Mouse (Mus musculus) adrenal gland, adult 2 months (tissue): ENCODE results near the gene Borcs8. TPM values are rescaled to one million over a fixed set of nuclear protein-coding genes. Genes with fewer than 3 reads are reported as not detected.

Source experiments
- DNase-seq: peaks from one replicate; pipeline ENCODE4 v3.0.0; 2021
- microRNA-seq, 2 experiments: library from miRNA; unstranded; fragments of <30 nt; microRNA quantifications; one replicate each; pipeline ENCODE4 v1.2.0; 2021
- polyA plus RNA-seq: library from polyadenylated mRNA; depleted of rRNA; stranded (reverse); fragments of >200 nt; gene quantifications from 2 replicates; pipeline ENCODE4 v1.2.3, GENCODE M21; 2012; rRNA removed
- total RNA-seq, 2 experiments: library from RNA; stranded (reverse); gene quantifications; 2 replicates each; pipeline ENCODE4 v1.2.3; 2021

Gene Borcs8
- total and polyA plus RNA-seq, 3 experiments: 57.1 to 84.8 (median 57.8) TPM

GRCm38 (mm10) chr8:70179082-70179481 is 39.8 kb downstream of the Borcs8 start:
- DNase-seq: no peak

GRCm38 (mm10) chr8:70181212-70181902 is 42.1 kb downstream of the Borcs8 start:
- no peak for DNase-seq

- DNase-seq: no peak
Observed at GRCm38 (mm10) chr8:70181903-70182252, 42.6 kb downstream of the Borcs8 start.

GRCm38 (mm10) chr8:70183194-70183593 is 43.9 kb downstream of the Borcs8 start:
- peak; percentile 43 for DNase-seq

GRCm38 (mm10) chr8:70188707-70189106 is 49.4 kb downstream of the Borcs8 start:
- DNase-seq: no peak

GRCm38 (mm10) chr8:70193238-70193637 is 53.9 kb downstream of the Borcs8 start:
- DNase-seq: no peak

- peak; percentile 63 for DNase-seq
Observed at GRCm38 (mm10) chr8:70194191-70194590, 54.9 kb downstream of the Borcs8 start.

GRCm38 (mm10) chr8:70195762-70196161 is 56.5 kb downstream of the Borcs8 start:
- DNase-seq: no peak

Small RNA genes within 50 kb of the gene (microRNA-seq; reads per million reads assigned to microRNA genes)
- 0 reads per million in 2 experiments for gene Mir7066

Other genes with a start within 250 kb of the Borcs8 start
- under 1 TPM; 0.35 to 0.66 TPM for gene Tssk6, start 237.3 kb upstream of the Borcs8 start, total RNA-seq
- gene Tssk6, start 237.3 kb upstream of the Borcs8 start, polyA plus RNA-seq: 1.3 and 2.0 TPM in 2 replicates
- gene Ndufa13, start 236.9 kb upstream of the Borcs8 start, total RNA-seq: 100 to 1,000 TPM; 160 to 215 TPM
- gene Ndufa13, start 236.9 kb upstream of the Borcs8 start, polyA plus RNA-seq: 83.3 and 99.4 TPM in 2 replicates
- gene Yjefn3, start 236.8 kb upstream of the Borcs8 start, total RNA-seq: 1 to 10 TPM; 1.9 to 4.2 TPM
- 6.6 and 10.8 TPM in 2 replicates for gene Yjefn3, start 236.8 kb upstream of the Borcs8 start, polyA plus RNA-seq
- gene Gatad2a, start 143.1 kb upstream of the Borcs8 start, total RNA-seq: 100 to 1,000 TPM; 102 to 116 TPM
- 92.3 and 105 TPM in 2 replicates for gene Gatad2a, start 143.1 kb upstream of the Borcs8 start, polyA plus RNA-seq
- gene Mau2, start 96.8 kb upstream of the Borcs8 start, total RNA-seq: 10 to 100 TPM; 51.1 to 53.3 TPM
- 98.2 and 114 TPM in 2 replicates for gene Mau2, start 96.8 kb upstream of the Borcs8 start, polyA plus RNA-seq
- 10 to 100 TPM; 28.7 to 32.8 TPM for gene Sugp1, start 96.7 kb upstream of the Borcs8 start, total RNA-seq
- gene Sugp1, start 96.7 kb upstream of the Borcs8 start, polyA plus RNA-seq: 6.6 and 7.5 TPM in 2 replicates
- gene Tm6sf2, start 66.6 kb upstream of the Borcs8 start, total RNA-seq: 1 to 10 TPM in 1 of 2 experiments, under 1 TPM in 1; 0.86 to 1.6 TPM
- gene Tm6sf2, start 66.6 kb upstream of the Borcs8 start, polyA plus RNA-seq: 3.2 and 4.1 TPM in 2 replicates
- under 1 TPM; 0.43 to 0.59 TPM for gene Hapln4, start 56.0 kb upstream of the Borcs8 start, total RNA-seq
- gene Hapln4, start 56.0 kb upstream of the Borcs8 start, polyA plus RNA-seq: 0.20 and 0.33 TPM in 2 replicates
- gene Ncan, start 18.6 kb upstream of the Borcs8 start, total RNA-seq: under 1 TPM; 0.24 to 0.26 TPM
- 0.89 and 1.3 TPM in 2 replicates for gene Ncan, start 18.6 kb upstream of the Borcs8 start, polyA plus RNA-seq
- 10 to 100 TPM; 19.1 to 20.0 TPM for gene Nr2c2ap, start 8.2 kb upstream of the Borcs8 start, total RNA-seq
- 11.9 and 12.4 TPM in 2 replicates for gene Nr2c2ap, start 8.2 kb upstream of the Borcs8 start, polyA plus RNA-seq
- gene Rfxank, start 345 bp upstream of the Borcs8 start, total RNA-seq: 10 to 100 TPM; 15.4 to 18.0 TPM
- 13.6 and 16.6 TPM in 2 replicates for gene Rfxank, start 345 bp upstream of the Borcs8 start, polyA plus RNA-seq
- gene Mef2b, start 212 bp downstream of the Borcs8 start, total RNA-seq: under 1 TPM; 0.45 to 0.63 TPM
- 1.5 and 2.2 TPM in 2 replicates for gene Mef2b, start 212 bp downstream of the Borcs8 start, polyA plus RNA-seq
- gene Tmem161a, start 32.9 kb downstream of the Borcs8 start, total RNA-seq: 10 to 100 TPM; 66.5 to 74.0 TPM
- 277 and 300 TPM in 2 replicates for gene Tmem161a, start 32.9 kb downstream of the Borcs8 start, polyA plus RNA-seq
- gene Slc25a42, start 72.8 kb downstream of the Borcs8 start, total RNA-seq: 10 to 100 TPM; 40.9 to 49.3 TPM
- gene Slc25a42, start 72.8 kb downstream of the Borcs8 start, polyA plus RNA-seq: 72.6 and 85.8 TPM in 2 replicates
- gene Sugp2, start 94.7 kb downstream of the Borcs8 start, total RNA-seq: 10 to 100 TPM; 31.8 to 31.9 TPM
- 34.8 and 36.2 TPM in 2 replicates for gene Sugp2, start 94.7 kb downstream of the Borcs8 start, polyA plus RNA-seq
- gene Armc6, start 95.0 kb downstream of the Borcs8 start, total RNA-seq: 10 to 100 TPM; 10.8 to 11.5 TPM
- 17.4 and 21.2 TPM in 2 replicates for gene Armc6, start 95.0 kb downstream of the Borcs8 start, polyA plus RNA-seq
- 10 to 100 TPM; 16.0 to 21.8 TPM for gene Homer3, start 143.3 kb downstream of the Borcs8 start, total RNA-seq
- gene Homer3, start 143.3 kb downstream of the Borcs8 start, polyA plus RNA-seq: 56.8 and 68.4 TPM in 2 replicates
- gene Ddx49, start 163.0 kb downstream of the Borcs8 start, total RNA-seq: 10 to 100 TPM; 57.7 to 69.5 TPM
- 53.3 and 62.5 TPM in 2 replicates for gene Ddx49, start 163.0 kb downstream of the Borcs8 start, polyA plus RNA-seq
- gene Cope, start 163.0 kb downstream of the Borcs8 start, total RNA-seq: 100 to 1,000 TPM; 203 to 233 TPM
- 491 and 579 TPM in 2 replicates for gene Cope, start 163.0 kb downstream of the Borcs8 start, polyA plus RNA-seq
- gene Cers1, start 176.3 kb downstream of the Borcs8 start, total RNA-seq: 1 to 10 TPM; 2.5 to 3.8 TPM
- 4.9 and 5.2 TPM in 2 replicates for gene Cers1, start 176.3 kb downstream of the Borcs8 start, polyA plus RNA-seq
- under 1 TPM in 1 of 2 experiments, not detected in 1; 0.41 TPM for gene Gdf1, start 190.3 kb downstream of the Borcs8 start, total RNA-seq
- gene Gdf1, start 190.3 kb downstream of the Borcs8 start, polyA plus RNA-seq: 7.9 and 9.8 TPM in 2 replicates
- 10 to 100 TPM; 60.0 to 60.5 TPM for gene Upf1, start 213.8 kb downstream of the Borcs8 start, total RNA-seq
- 45.1 and 53.3 TPM in 2 replicates for gene Upf1, start 213.8 kb downstream of the Borcs8 start, polyA plus RNA-seq
- gene Comp, start 234.1 kb downstream of the Borcs8 start, total RNA-seq: under 1 TPM; 0.14 to 0.35 TPM
- gene Comp, start 234.1 kb downstream of the Borcs8 start, polyA plus RNA-seq: 0.38 and 0.44 TPM in 2 replicates